Mouse (Mus musculus): ENCODE measurements around the gene Cdkn2d. TPM values are rescaled to one million over a fixed set of nuclear protein-coding genes. Genes with fewer than 3 reads are reported as not detected.
"Not testable (repeated sequence)": the region's sequence is repeated elsewhere in the genome, so short reads cannot be mapped to it uniquely, and the experiment has no call there.

Gene Cdkn2d
- polyA plus RNA-seq, 1 experiment from 2014 or later = 94.6 TPM

GRCm38 (mm10) chr9:21328041-21328440 is 36.8 kb upstream of the Cdkn2d start:
- no peak overlapping the region for H3K27ac ChIP-seq
- WGBS = 85% methylated on average over 3 of the region's 3 CpGs
- peaks cover 5% of the 10 kb centered on the region for H3K36me3 ChIP-seq
- no peak overlapping the region for H3K4me2 ChIP-seq (replicated peaks)
- no peaks in the 10 kb centered on the region for H3K27me3 ChIP-seq (replicated peaks)
- no peak for ATAC-seq (ENCODE audit: low FRiP score, low read depth)
- H3K9me3 ChIP-seq = no peaks in the 10 kb centered on the region
- no peak overlapping the region for H3K4me3 ChIP-seq
- no peak overlapping the region for H3K9ac ChIP-seq
- H3K4me1 ChIP-seq = peaks cover 15% of the 10 kb centered on the region; the same call in 1 of the 2 replicates

GRCm38 (mm10) chr9:21327569-21327968 is 36.4 kb upstream of the Cdkn2d start:
- no peak for ATAC-seq (ENCODE audit: low FRiP score, low read depth)
- Histone ChIP-seq H3K4me2 (replicated peaks) (no peak overlapping the region), H3K4me3 (no peak overlapping the region), H3K9me3 (no peaks in the 10 kb centered on the region), H3K36me3 (peaks cover 5% of the 10 kb centered on the region), H3K27me3 (replicated peaks) (no peaks in the 10 kb centered on the region), H3K27ac (no peak overlapping the region), H3K9ac (no peak overlapping the region), H3K4me1 (peaks cover 14% of the 10 kb centered on the region)
- WGBS = 70% methylated on average over 3 of the region's 3 CpGs

- Histone ChIP-seq H3K4me2 (replicated peaks) (no peak overlapping the region), H3K27me3 (replicated peaks) (no peaks in the 10 kb centered on the region), H3K36me3 (peaks cover 5% of the 10 kb centered on the region), H3K4me3 (no peak overlapping the region), H3K9me3 (no peaks in the 10 kb centered on the region), H3K9ac (no peak overlapping the region), H3K27ac (no peak overlapping the region), H3K4me1 (peaks cover 24% of the 10 kb centered on the region)
- no peak for ATAC-seq (ENCODE audit: low FRiP score, low read depth)
- WGBS = 93% methylated on average over 11 of the region's 11 CpGs
These were observed 33.1 kb upstream of the Cdkn2d start for GRCm38 (mm10) chr9:21324269-21324668.

- not testable (repeated sequence) for H3K27ac ChIP-seq; H3K4me3 ChIP-seq; H3K27me3 ChIP-seq (replicated peaks); H3K9ac ChIP-seq; H3K9me3 ChIP-seq; H3K4me2 ChIP-seq (replicated peaks); ATAC-seq (ENCODE audit: low FRiP score, low read depth); H3K36me3 ChIP-seq
- WGBS = 89% methylated on average over 8 of the region's 8 CpGs
- peaks cover 24% of the 10 kb centered on the region for H3K4me1 ChIP-seq
These were observed 31.7 kb upstream of the Cdkn2d start for GRCm38 (mm10) chr9:21322917-21323297.

GRCm38 (mm10) chr9:21322211-21322916 is 31.2 kb upstream of the Cdkn2d start:
- Histone ChIP-seq H3K4me3 (no peak overlapping the region), H3K4me2 (replicated peaks) (peak overlapping the region; percentile 92; the same call in 1 of the 2 replicates), H3K27ac (no peak overlapping the region), H3K36me3 (peaks cover 5% of the 10 kb centered on the region), H3K9ac (no peak overlapping the region), H3K4me1 (peaks cover 24% of the 10 kb centered on the region), H3K27me3 (replicated peaks) (no peaks in the 10 kb centered on the region), H3K9me3 (no peaks in the 10 kb centered on the region)
- 88% methylated on average over 19 of the region's 19 CpGs for WGBS
- no peak for ATAC-seq (ENCODE audit: low FRiP score, low read depth)

- Histone ChIP-seq H3K4me1 (peaks cover 24% of the 10 kb centered on the region), H3K9ac (peak overlapping the region; percentile 78), H3K4me3 (peak overlapping the region; percentile 80), H3K36me3 (peaks cover 4% of the 10 kb centered on the region), H3K9me3 (no peaks in the 10 kb centered on the region), H3K27ac (no peak overlapping the region), H3K27me3 (replicated peaks) (no peaks in the 10 kb centered on the region), H3K4me2 (replicated peaks) (peak overlapping the region; percentile 92)
- ATAC-seq (ENCODE audit: low FRiP score, low read depth) = no peak
- WGBS = 16% methylated on average over 6 of the region's 6 CpGs
These were observed 30.3 kb upstream of the Cdkn2d start for GRCm38 (mm10) chr9:21321513-21321835.

- H3K9ac ChIP-seq = peak within 1 kb of the TSS; percentile 78
- H3K4me2 ChIP-seq (replicated peaks) = peak within 1 kb of the TSS; percentile 92
- H3K27me3 ChIP-seq (replicated peaks) = no peaks in the 10 kb centered on the region
- peak; percentile 93 for ATAC-seq (ENCODE audit: low FRiP score, low read depth)
- H3K4me1 ChIP-seq = peaks cover 24% of the 10 kb centered on the region
- WGBS = under 1% methylated on average over 52 of the region's 52 CpGs
- no peaks in the 10 kb centered on the region for H3K9me3 ChIP-seq
- peak within 1 kb of the TSS; percentile 80 for H3K4me3 ChIP-seq
- peaks cover 3% of the 10 kb centered on the region; the same call in 1 of the 2 replicates for H3K36me3 ChIP-seq
- H3K27ac ChIP-seq = no peak within 1 kb of the TSS
These were observed 29.7 kb upstream of the Cdkn2d start, which contains the start of gene Slc44a2 for GRCm38 (mm10) chr9:21320619-21321512. Gene Slc44a2, plus strand, starts transcription at chr9:21320698.

- peaks cover 24% of the 10 kb centered on the region for H3K4me1 ChIP-seq
- peak; percentile 63 for ATAC-seq (ENCODE audit: low FRiP score, low read depth)
- no peak overlapping the region for H3K27ac ChIP-seq
- peaks cover 3% of the 10 kb centered on the region; the same call in 1 of the 2 replicates for H3K36me3 ChIP-seq
- peak overlapping the region; percentile 78; the same call in 1 of the 2 replicates for H3K9ac ChIP-seq
- H3K27me3 ChIP-seq (replicated peaks) = no peaks in the 10 kb centered on the region
- H3K9me3 ChIP-seq = no peaks in the 10 kb centered on the region
- peak overlapping the region; percentile 80 for H3K4me3 ChIP-seq
- 32% methylated on average over 4 of the region's 4 CpGs for WGBS
- peak overlapping the region; percentile 92 for H3K4me2 ChIP-seq (replicated peaks)
These were observed 29.0 kb upstream of the Cdkn2d start for GRCm38 (mm10) chr9:21320280-21320618.

GRCm38 (mm10) chr9:21319503-21319902 is 28.3 kb upstream of the Cdkn2d start:
- ATAC-seq (ENCODE audit: low FRiP score, low read depth) = no peak
- H3K27ac ChIP-seq = no peak overlapping the region
- no peak overlapping the region for H3K4me2 ChIP-seq (replicated peaks)
- no peaks in the 10 kb centered on the region for H3K9me3 ChIP-seq
- H3K36me3 ChIP-seq = no peaks in the 10 kb centered on the region; the same call in 1 of the 2 replicates
- 93% methylated on average over 4 of the region's 4 CpGs for WGBS
- H3K9ac ChIP-seq = no peak overlapping the region
- no peak overlapping the region for H3K4me3 ChIP-seq
- no peaks in the 10 kb centered on the region for H3K27me3 ChIP-seq (replicated peaks)
- peaks cover 24% of the 10 kb centered on the region for H3K4me1 ChIP-seq

- Histone ChIP-seq H3K4me3 (no peak overlapping the region), H3K36me3 (no peaks in the 10 kb centered on the region), H3K9ac (no peak overlapping the region), H3K27ac (no peak overlapping the region), H3K27me3 (replicated peaks) (no peaks in the 10 kb centered on the region), H3K9me3 (no peaks in the 10 kb centered on the region), H3K4me1 (peaks cover 24% of the 10 kb centered on the region), H3K4me2 (replicated peaks) (no peak overlapping the region)
- 90% methylated on average over 6 of the region's 6 CpGs for WGBS
- ATAC-seq (ENCODE audit: low FRiP score, low read depth) = no peak
These were observed 27.6 kb upstream of the Cdkn2d start for GRCm38 (mm10) chr9:21318792-21319191.

- Histone ChIP-seq H3K4me3 (no peak overlapping the region), H3K4me1 (peaks cover 14% of the 10 kb centered on the region), H3K36me3 (no peaks in the 10 kb centered on the region), H3K9me3 (no peaks in the 10 kb centered on the region), H3K9ac (no peak overlapping the region), H3K27ac (no peak overlapping the region), H3K4me2 (replicated peaks) (no peak overlapping the region), H3K27me3 (replicated peaks) (peaks cover 11% of the 10 kb centered on the region)
- no peak for ATAC-seq (ENCODE audit: low FRiP score, low read depth)
- 71% methylated on average over 7 of the region's 7 CpGs for WGBS
These were observed 25.5 kb upstream of the Cdkn2d start for GRCm38 (mm10) chr9:21316696-21317095.

- Histone ChIP-seq H3K27ac (no peak overlapping the region), H3K4me2 (replicated peaks) (no peak overlapping the region), H3K4me1 (peaks cover 6% of the 10 kb centered on the region; the same call in 1 of the 2 replicates), H3K9ac (no peak overlapping the region), H3K36me3 (no peaks in the 10 kb centered on the region), H3K4me3 (no peak overlapping the region), H3K27me3 (replicated peaks) (peaks cover 19% of the 10 kb centered on the region), H3K9me3 (no peaks in the 10 kb centered on the region)
- ATAC-seq (ENCODE audit: low FRiP score, low read depth) = no peak
- 60% methylated on average over 5 of the region's 5 CpGs for WGBS
These were observed 24.2 kb upstream of the Cdkn2d start for GRCm38 (mm10) chr9:21315421-21315820.
